Mouse (Mus musculus): Measurements from ENCODE around the gene Wtip. TPM values are rescaled to one million over a fixed set of nuclear protein-coding genes. Genes with fewer than 3 reads are reported as not detected.
"Not testable (repeated sequence)": the region's sequence is repeated elsewhere in the genome, so short reads cannot be mapped to it uniquely, and the experiment has no call there.

Wtip gene
- polyA plus RNA-seq, 1 experiment from 2014 or later: 4.0 TPM

DNA sequence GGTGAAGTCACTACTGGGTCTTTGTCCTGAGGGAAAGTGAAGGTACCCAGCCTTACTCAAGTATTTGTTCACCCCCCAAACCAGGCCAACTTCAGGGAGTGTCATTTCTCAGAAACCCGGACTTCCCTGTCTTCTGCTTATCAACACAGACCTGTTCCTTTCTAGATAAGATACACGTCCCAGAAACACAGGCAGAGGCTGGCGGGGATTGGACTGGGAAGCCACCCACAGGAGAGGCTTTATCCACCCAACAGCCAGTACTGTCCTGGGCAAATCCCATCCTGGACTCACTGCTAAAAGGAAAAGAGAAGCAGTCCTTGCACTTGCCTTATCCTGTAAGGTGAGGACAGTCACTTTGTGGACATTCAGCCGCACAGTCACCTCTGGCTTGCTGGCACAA lies 14.1 kb upstream of the Wtip start:
- peaks cover 10% of the 10 kb centered on the region; the same call in 1 of the 2 replicates for H3K9me3 ChIP-seq
- H3K4me1 ChIP-seq: no peaks in the 10 kb centered on the region
- no peak overlapping the region for H3K27ac ChIP-seq (replicated peaks)
- 48% methylated on average over 4 of the region's 4 CpGs for WGBS
- no peak overlapping the region for H3K4me2 ChIP-seq
- H3K36me3 ChIP-seq: peaks cover 100% of the 10 kb centered on the region
- no peaks in the 10 kb centered on the region for H3K27me3 ChIP-seq (replicated peaks)
- H3K9ac ChIP-seq: no peak overlapping the region
- H3K4me3 ChIP-seq: no peak overlapping the region
- ATAC-seq (ENCODE audit: extremely low read depth, insufficient number of reproducible peaks, low FRiP score, low TSS enrichment): no peak

GRCm38 (mm10) chr7:34141123-34141522 lies 8.1 kb upstream of the Wtip start:
- no peak overlapping the region for H3K4me3 ChIP-seq
- peaks cover 68% of the 10 kb centered on the region for H3K36me3 ChIP-seq
- H3K9ac ChIP-seq: no peak overlapping the region
- no peak overlapping the region for H3K27ac ChIP-seq (replicated peaks)
- ATAC-seq (ENCODE audit: extremely low read depth, insufficient number of reproducible peaks, low FRiP score, low TSS enrichment): no peak
- no peaks in the 10 kb centered on the region for H3K27me3 ChIP-seq (replicated peaks)
- WGBS: 89% methylated on average over 13 of the region's 13 CpGs
- no peaks in the 10 kb centered on the region for H3K9me3 ChIP-seq
- H3K4me1 ChIP-seq: no peaks in the 10 kb centered on the region
- H3K4me2 ChIP-seq: no peak overlapping the region

DNA sequence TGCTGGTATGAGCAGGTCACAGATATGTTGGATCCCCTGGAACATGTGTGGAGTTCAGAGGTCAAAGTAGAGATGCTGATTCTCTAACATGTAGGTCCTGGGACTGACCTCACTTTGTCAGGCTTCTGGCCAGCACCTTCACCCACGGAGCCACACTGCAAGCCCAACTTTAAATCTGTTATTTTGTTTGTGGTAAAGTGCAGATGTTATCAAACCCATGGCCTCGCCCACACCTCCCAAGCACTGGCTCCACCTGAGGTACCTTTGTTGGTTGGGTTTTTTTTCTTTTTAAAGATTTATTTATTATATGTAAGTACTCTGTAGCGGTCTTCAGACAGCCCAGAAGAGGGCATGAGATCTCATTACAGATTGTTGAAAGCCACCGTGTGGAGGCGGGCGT lies 6.4 kb upstream of the Wtip start:
- no peaks in the 10 kb centered on the region; the same call in 1 of the 2 replicates for H3K4me1 ChIP-seq
- H3K9ac ChIP-seq: no peak overlapping the region
- no peak for ATAC-seq (ENCODE audit: extremely low read depth, insufficient number of reproducible peaks, low FRiP score, low TSS enrichment)
- H3K9me3 ChIP-seq: no peaks in the 10 kb centered on the region
- no peak overlapping the region for H3K4me3 ChIP-seq
- no peak overlapping the region for H3K27ac ChIP-seq (replicated peaks)
- WGBS: 82% methylated on average over 6 of the region's 6 CpGs
- no peak overlapping the region for H3K4me2 ChIP-seq
- no peaks in the 10 kb centered on the region for H3K27me3 ChIP-seq (replicated peaks)
- peaks cover 52% of the 10 kb centered on the region for H3K36me3 ChIP-seq

DNA sequence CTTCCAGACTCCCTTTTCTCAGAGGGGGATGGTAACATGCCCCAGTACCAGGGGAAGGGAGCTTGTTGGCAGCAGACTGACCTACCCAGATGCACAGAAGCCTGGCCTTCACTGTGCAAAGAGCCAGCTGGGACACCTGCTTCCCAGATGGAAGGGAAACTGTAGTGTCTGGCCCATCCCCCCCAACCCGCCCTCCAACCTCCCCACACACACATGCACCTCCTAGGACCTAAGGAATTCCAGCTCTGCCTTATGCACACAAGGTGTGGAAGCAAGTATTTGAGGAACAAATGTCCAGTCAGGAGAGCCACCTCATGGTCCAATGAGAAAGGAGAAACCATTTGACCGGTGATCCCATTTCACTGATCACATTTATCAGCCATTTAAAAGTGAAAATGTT lies 1.3 kb upstream of the Wtip start:
- ATAC-seq (ENCODE audit: extremely low read depth, insufficient number of reproducible peaks, low FRiP score, low TSS enrichment): no peak
- H3K27ac ChIP-seq (replicated peaks): no peak overlapping the region
- 83% methylated on average over 2 of the region's 2 CpGs for WGBS

DNA sequence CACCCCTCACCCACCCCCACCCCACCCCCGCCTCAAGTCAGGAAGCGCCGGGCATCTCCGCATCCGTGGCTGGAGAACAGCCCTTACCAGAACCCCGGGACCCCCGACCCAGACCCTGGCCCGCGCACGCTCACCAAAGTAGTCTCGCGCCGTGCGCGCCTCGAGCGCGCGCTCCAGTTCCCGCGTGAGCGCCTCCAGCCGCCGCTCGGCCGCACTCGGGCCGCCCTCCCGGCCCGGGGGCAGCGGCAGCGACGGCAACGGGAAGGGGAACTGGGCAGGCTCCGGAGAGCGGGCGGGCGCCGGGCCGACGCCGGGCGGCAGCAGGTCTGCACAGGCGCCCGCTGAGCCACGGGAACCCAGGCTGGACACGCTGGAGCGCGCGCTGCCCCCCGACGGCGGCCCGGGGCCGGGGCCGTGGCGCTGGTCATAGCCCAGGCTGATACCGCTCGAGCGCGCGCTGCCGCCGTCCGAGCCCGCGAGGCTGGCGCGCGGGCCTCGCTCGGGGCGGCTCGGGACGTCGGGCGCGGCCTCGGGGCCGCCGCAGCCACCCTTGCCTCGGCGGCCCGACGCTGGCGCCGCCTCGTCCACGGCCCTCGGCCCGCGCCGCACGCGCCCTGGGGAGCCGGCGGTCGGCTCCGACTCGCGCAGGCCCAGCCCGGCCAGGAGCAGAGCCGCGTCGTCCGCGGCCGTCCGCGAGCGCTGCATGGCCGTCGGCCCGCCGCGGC lies 551 bp downstream of the Wtip start:
- Histone ChIP-seq H3K27ac (replicated peaks) (peak overlapping the region; percentile 85), H3K9me3 (no peaks in the 10 kb centered on the region), H3K4me1 (peaks cover 30% of the 10 kb centered on the region), H3K4me2 (peak overlapping the region; percentile 78), H3K4me3 (peak overlapping the region; percentile 87), H3K9ac (peak overlapping the region; percentile 97), H3K27me3 (replicated peaks) (no peaks in the 10 kb centered on the region), H3K36me3 (peaks cover 4% of the 10 kb centered on the region; the same call in 1 of the 2 replicates)
- peak; percentile 56 for ATAC-seq (ENCODE audit: extremely low read depth, insufficient number of reproducible peaks, low FRiP score, low TSS enrichment)
- 1% methylated on average over 70 of the region's 116 CpGs for WGBS

More for the DNA sequence above, 1.3 kb upstream of the Wtip start:
- Histone ChIP-seq H3K27me3 (replicated peaks) (no peaks in the 10 kb centered on the region), H3K9me3 (no peaks in the 10 kb centered on the region), H3K36me3 (no peaks in the 10 kb centered on the region; the same call in 1 of the 2 replicates), H3K9ac (no peak overlapping the region), H3K4me1 (peaks cover 30% of the 10 kb centered on the region), H3K4me2 (no peak overlapping the region), H3K4me3 (no peak overlapping the region)

DNA sequence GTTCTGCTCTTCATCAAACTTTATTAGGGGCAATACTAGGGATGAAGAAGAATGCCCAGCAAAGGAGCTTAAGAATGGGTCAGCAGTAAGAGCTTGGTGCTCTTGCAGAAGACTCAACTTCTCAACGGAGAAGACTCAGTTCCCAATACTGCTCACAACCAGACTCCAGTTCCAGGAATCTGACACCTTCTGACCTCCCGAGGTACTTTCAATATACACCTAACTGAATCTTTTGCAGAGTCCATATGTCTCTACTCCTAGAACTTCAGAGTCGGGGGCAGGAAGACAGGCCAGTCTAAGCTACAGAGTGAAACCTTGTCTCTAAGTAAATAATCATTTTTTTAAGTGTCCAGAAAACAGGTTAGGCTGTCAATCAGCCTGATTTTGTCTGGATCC lies 1.1 kb downstream of the Wtip start:
- Histone ChIP-seq H3K27ac (replicated peaks) (peak overlapping the region; percentile 85; the same call in 1 of the 2 replicates), H3K9me3 (no peaks in the 10 kb centered on the region), H3K27me3 (replicated peaks) (no peaks in the 10 kb centered on the region), H3K9ac (peak overlapping the region; percentile 97), H3K4me2 (peak overlapping the region; percentile 78), H3K4me3 (peak overlapping the region; percentile 87), H3K4me1 (peaks cover 30% of the 10 kb centered on the region), H3K36me3 (peaks cover 10% of the 10 kb centered on the region)
- no peak for ATAC-seq (ENCODE audit: extremely low read depth, insufficient number of reproducible peaks, low FRiP score, low TSS enrichment)
- 4% methylated on average over 3 of the region's 3 CpGs for WGBS

- 61% methylated on average over 3 of the region's 3 CpGs for WGBS
- Histone ChIP-seq H3K36me3 (peaks cover 17% of the 10 kb centered on the region), H3K4me1 (peaks cover 31% of the 10 kb centered on the region), H3K4me3 (peak overlapping the region; percentile 87), H3K9ac (peak overlapping the region; percentile 97), H3K27ac (replicated peaks) (no peak overlapping the region), H3K4me2 (peak overlapping the region; percentile 78), H3K27me3 (replicated peaks) (no peaks in the 10 kb centered on the region), H3K9me3 (no peaks in the 10 kb centered on the region)
- no peak for ATAC-seq (ENCODE audit: extremely low read depth, insufficient number of reproducible peaks, low FRiP score, low TSS enrichment)
These were observed 1.9 kb downstream of the Wtip start for GRCm38 (mm10) chr7:34131118-34131517.

- H3K27me3 ChIP-seq (replicated peaks): no peaks in the 10 kb centered on the region
- WGBS: 76% methylated on average over 3 of the region's 3 CpGs
- H3K4me1 ChIP-seq: peaks cover 20% of the 10 kb centered on the region
- no peak overlapping the region for H3K27ac ChIP-seq (replicated peaks)
- no peak for ATAC-seq (ENCODE audit: extremely low read depth, insufficient number of reproducible peaks, low FRiP score, low TSS enrichment)
- no peak overlapping the region for H3K4me3 ChIP-seq
- H3K9me3 ChIP-seq: no peaks in the 10 kb centered on the region
- H3K9ac ChIP-seq: no peak overlapping the region
- peaks cover 27% of the 10 kb centered on the region for H3K36me3 ChIP-seq
- H3K4me2 ChIP-seq: no peak overlapping the region
These were observed 6.8 kb downstream of the Wtip start for GRCm38 (mm10) chr7:34126291-34126690.

DNA sequence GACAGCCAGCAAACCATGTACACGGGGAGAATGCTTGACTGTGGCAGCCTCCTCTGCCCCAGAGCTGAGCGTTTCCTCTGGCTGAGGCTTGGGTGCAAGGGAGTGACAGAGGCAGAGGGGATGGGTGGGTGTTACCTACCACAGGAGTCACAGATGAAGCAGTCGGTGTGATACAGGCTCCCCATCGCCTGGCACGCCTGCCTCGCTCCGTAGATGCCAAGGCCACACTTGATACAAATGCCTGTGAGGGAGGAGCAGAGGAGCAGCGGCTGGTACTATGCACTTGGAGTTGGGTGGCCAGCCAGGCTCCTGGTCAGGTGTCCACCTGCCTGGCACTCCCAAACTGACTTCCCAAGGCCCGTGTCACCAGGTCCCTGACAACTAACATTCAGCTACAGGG lies 7.7 kb downstream of the Wtip start:
- Histone ChIP-seq H3K4me1 (0 out of 2 replicates have a peak, but pooled peaks cover 11% of the 10 kb centered on the region), H3K27ac (replicated peaks) (no peak overlapping the region), H3K4me2 (no peak overlapping the region), H3K9me3 (no peaks in the 10 kb centered on the region), H3K9ac (no peak overlapping the region), H3K36me3 (peaks cover 27% of the 10 kb centered on the region), H3K27me3 (replicated peaks) (no peaks in the 10 kb centered on the region), H3K4me3 (no peak overlapping the region)
- ATAC-seq (ENCODE audit: extremely low read depth, insufficient number of reproducible peaks, low FRiP score, low TSS enrichment): no peak
- 82% methylated on average over 9 of the region's 9 CpGs for WGBS

GRCm38 (mm10) chr7:34122987-34123720 lies 9.9 kb downstream of the Wtip start:
- Histone ChIP-seq H3K9me3 (no peaks in the 10 kb centered on the region), H3K27me3 (replicated peaks) (no peaks in the 10 kb centered on the region), H3K36me3 (peaks cover 40% of the 10 kb centered on the region), H3K4me1 (0 out of 2 replicates have a peak, but pooled peaks cover 8% of the 10 kb centered on the region), H3K4me3 (no peak overlapping the region), H3K4me2 (no peak overlapping the region), H3K9ac (no peak overlapping the region), H3K27ac (replicated peaks) (no peak overlapping the region)
- no peak for ATAC-seq (ENCODE audit: extremely low read depth, insufficient number of reproducible peaks, low FRiP score, low TSS enrichment)
- 80% methylated on average over 6 of the region's 6 CpGs for WGBS

DNA sequence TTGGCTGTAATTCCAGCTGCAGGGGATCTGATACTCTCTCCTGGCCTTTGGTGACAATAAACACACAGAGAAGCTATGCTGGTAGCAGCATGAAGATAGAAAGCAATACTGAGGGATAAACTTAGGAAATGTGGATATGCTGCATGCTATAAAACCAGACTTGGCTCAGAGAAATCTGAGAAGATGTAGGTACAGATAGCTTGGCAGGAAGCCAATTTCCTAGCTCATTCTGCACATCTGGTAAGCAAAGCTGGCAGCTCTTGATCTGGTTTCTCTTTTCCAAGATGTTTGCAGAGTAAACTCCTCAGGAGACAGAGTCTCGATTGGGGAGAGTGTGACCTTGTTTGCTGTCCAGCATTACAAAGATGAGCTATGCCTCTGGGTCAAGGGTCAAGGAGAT lies 12.4 kb downstream of the Wtip start:
- H3K4me2 ChIP-seq; H3K4me1 ChIP-seq; H3K27me3 ChIP-seq (replicated peaks); H3K9ac ChIP-seq; ATAC-seq (ENCODE audit: extremely low read depth, insufficient number of reproducible peaks, low FRiP score, low TSS enrichment); H3K27ac ChIP-seq (replicated peaks); H3K4me3 ChIP-seq; H3K9me3 ChIP-seq: not testable (repeated sequence)
- H3K36me3 ChIP-seq: peaks cover 49% of the 10 kb centered on the region
- WGBS: 41% methylated on average over 1 of the region's 1 CpGs

Data from heart, embryonic 13.5 days (tissue).